Mouse (Mus musculus): Measurements from ENCODE around the gene Scube2.

DNA sequence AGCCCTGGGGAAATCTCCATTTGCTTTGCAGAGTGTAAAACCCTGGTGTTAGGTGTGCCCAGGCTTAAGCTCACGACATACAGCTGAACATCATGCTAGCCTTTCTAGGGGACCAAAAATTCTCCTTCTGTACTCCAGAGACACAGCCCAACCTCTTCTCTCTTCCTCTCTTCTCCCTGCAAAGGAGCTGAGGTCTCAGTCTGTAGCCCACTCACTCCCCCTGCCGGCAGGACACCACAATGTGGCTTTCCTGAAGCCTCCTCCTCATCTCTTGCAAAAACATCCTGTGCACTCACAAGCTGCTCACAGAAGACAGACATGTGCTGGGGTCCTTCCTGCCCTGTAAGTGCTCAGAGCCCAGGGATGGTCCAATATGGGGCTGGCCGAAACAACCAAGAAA, 27.1 kb upstream of the Scube2 start:
- no peak for TF ChIP-seq MXI1 (IDR thresholded peaks at IDR 0.05; ENCODE audit: low read depth, low read length)
- TF ChIP-seq BHLHE40 (IDR thresholded peaks at IDR 0.05; ENCODE audit: low read depth, low read length), result no peak
- TF ChIP-seq POLR2AphosphoS2 (IDR thresholded peaks at IDR 0.05; ENCODE audit: low read depth, low read length), result no peak
- no peak for TF ChIP-seq POLR2A (IDR thresholded peaks at IDR 0.05; ENCODE audit: low read depth, low read length)
- TF ChIP-seq CTCF (conservative IDR thresholded peaks at IDR 0.05 in 1 of 2, IDR thresholded peaks at IDR 0.05 in 1 of 2; ENCODE audit: low read depth in 2 of 2, low read length in 2 of 2), result peak; percentile 48 to 89
- no peak for TF ChIP-seq USF1 (IDR thresholded peaks at IDR 0.05; ENCODE audit: low read depth, low read length)
- TF ChIP-seq IRF4 (IDR thresholded peaks at IDR 0.05; ENCODE audit: low read depth, low read length), result no peak
- no peak for TF ChIP-seq TBP (conservative IDR thresholded peaks at IDR 0.05; ENCODE audit: low read depth, low read length)
- TF ChIP-seq ETS1 (conservative IDR thresholded peaks at IDR 0.05; ENCODE audit: low read depth, low read length), result no peak
- TF ChIP-seq RAD21 (IDR thresholded peaks at IDR 0.05; ENCODE audit: low read depth, low read length), result peak; percentile 84
- no peak for TF ChIP-seq NELFE (IDR thresholded peaks at IDR 0.05; ENCODE audit: low read depth, low read length)
- TF ChIP-seq SIN3A (IDR thresholded peaks at IDR 0.05; ENCODE audit: low read length), result no peak
